Mouse (Mus musculus) limb, embryonic 10.5 days (tissue): ENCODE data around the gene Tymp. TPM values are rescaled to one million over a fixed set of nuclear protein-coding genes. Genes with fewer than 3 reads are reported as not detected.
A peak's percentile ranks its signal among the peaks of the same experiment; 100 is the strongest.

Experiments
- DNase-seq: peaks from one replicate; pipeline ENCODE4 v3.0.0-alpha.2; 2017; ENCODE audit warnings: low spot score
- H3K27ac ChIP-seq: fragments of 300-500 bp; sonication (generic); 2 replicates; pipeline ENCODE4 v1.5.1; 2016; ENCODE audit warnings: mild to moderate bottlenecking
- H3K27me3 ChIP-seq: fragments of 300-500 bp; sonication (generic); 2 replicates; pipeline ENCODE4 v1.6.1; 2016; ENCODE audit warnings: low read depth, mild to moderate bottlenecking; ENCODE audit not compliant: poor library complexity, severe bottlenecking
- H3K36me3 ChIP-seq: fragments of 300-500 bp; sonication (generic); 2 replicates; pipeline ENCODE4 v1.6.1; 2016; ENCODE audit warnings: mild to moderate bottlenecking, moderate library complexity
- H3K4me1 ChIP-seq: fragments of 300-500 bp; sonication (generic); 2 replicates; pipeline ENCODE4 v1.6.1; 2016
- H3K4me3 ChIP-seq: fragments of 300-500 bp; sonication (generic); 2 replicates; pipeline ENCODE4 v1.5.1; 2016; ENCODE audit warnings: mild to moderate bottlenecking, moderate library complexity
- H3K9me3 ChIP-seq: fragments of 300-500 bp; sonication (generic); replicated peaks from 2 replicates; pipeline ENCODE4 v1.6.1; 2016; ENCODE audit warnings: mild to moderate bottlenecking
- WGBS: fragments of 180-500 bp; shearing (Covaris S2); methylation state at CpG from one replicate; pipeline ENCODE4 v1.1.7; 2016; 5-methylcytosine and 5-hydroxymethylcytosine counted together
- polyA plus RNA-seq: library from polyadenylated mRNA; unstranded; fragments of >200 nt; fragmentation: Nextera tagmentation; extraction: Ambion mirVana; gene quantifications from 2 replicates; pipeline ENCODE4 v1.2.1, GENCODE M21; 2016

Gene Tymp
- polyA plus RNA-seq, 1 experiment from 2014 or later: 1.2 TPM

DNA sequence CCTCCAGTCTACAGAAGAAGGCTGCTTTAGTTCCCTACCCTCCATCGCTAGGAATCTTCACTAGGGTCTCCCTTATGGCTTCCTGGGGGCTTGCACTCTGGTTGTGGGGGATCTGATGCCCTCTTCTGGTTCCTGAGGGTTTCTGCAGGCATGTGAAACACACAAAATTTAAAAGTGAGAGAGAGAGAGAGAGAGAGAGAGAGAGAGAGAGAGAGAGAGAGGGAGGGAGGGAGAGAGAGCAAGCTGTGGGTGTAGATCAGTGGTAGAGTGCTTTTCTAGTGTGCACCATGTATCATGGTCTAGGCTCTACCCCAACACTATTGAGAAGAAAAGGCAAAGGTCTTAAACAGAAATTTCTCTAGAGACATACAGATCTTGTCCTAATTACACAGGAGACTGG, 35.2 kb downstream of the Tymp start:
- Histone ChIP-seq H3K4me1 (no peaks in the 10 kb centered on the region), H3K9me3 (no peaks in the 10 kb centered on the region), H3K27ac (no peak overlapping the region), H3K27me3 (no peaks in the 10 kb centered on the region), H3K4me3 (no peak overlapping the region), H3K36me3 (no peaks in the 10 kb centered on the region)
- no peak for DNase-seq
- 26% methylated on average over 1 of the region's 1 CpGs for WGBS

DNA sequence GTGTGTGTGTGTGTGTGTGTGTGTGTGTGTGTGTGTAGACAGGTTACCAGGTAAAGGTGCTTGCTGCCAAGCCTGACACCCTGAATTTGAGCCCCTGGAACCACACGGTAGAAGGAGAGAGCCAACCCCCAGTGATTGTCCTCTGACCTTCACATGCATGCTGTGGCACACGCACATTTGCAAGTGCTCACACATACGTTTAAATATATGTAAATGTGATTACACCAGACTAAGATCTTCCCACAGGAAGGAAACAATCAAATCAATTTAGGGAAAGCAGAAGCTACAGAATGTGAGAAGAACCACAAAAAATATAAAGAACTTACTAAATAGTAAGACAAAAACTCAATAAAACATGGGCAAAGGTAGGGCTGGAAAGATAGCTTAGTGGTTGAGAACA, 36.7 kb downstream of the Tymp start:
- WGBS: 83% methylated on average over 3 of the region's 3 CpGs
- no peaks in the 10 kb centered on the region for H3K9me3 ChIP-seq

DNA sequence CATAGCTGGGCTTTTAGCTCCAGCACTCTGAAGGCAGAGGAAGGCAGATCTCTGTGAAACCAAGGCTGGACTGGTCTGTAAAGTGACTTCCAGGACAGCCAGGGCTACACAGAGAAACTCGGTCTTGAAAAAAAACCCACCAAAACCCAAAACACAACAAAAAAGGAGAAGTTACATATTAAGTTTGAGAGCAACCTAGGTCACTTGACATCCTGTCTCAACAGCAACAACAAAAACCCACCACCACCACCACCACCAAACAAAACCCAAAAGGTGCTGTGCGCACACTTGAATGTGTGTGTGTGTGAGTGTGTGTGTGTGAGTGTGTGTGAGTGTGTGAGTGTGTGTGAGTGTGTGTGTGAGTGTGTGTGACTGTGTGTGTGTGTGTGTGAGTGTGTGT, 37.1 kb downstream of the Tymp start:
- Histone ChIP-seq H3K4me1 (no peaks in the 10 kb centered on the region), H3K4me3 (no peak overlapping the region), H3K36me3 (no peaks in the 10 kb centered on the region), H3K27me3 (no peaks in the 10 kb centered on the region), H3K9me3 (no peaks in the 10 kb centered on the region), H3K27ac (no peak overlapping the region)
- no peak for DNase-seq
- WGBS: 89% methylated on average over 2 of the region's 2 CpGs

More for the DNA sequence above, 36.7 kb downstream of the Tymp start:
- no peaks in the 10 kb centered on the region for H3K36me3 ChIP-seq
- no peak for DNase-seq
- H3K4me1 ChIP-seq: no peaks in the 10 kb centered on the region
- no peak overlapping the region for H3K4me3 ChIP-seq
- H3K27ac ChIP-seq: no peak overlapping the region
- no peaks in the 10 kb centered on the region for H3K27me3 ChIP-seq

DNA sequence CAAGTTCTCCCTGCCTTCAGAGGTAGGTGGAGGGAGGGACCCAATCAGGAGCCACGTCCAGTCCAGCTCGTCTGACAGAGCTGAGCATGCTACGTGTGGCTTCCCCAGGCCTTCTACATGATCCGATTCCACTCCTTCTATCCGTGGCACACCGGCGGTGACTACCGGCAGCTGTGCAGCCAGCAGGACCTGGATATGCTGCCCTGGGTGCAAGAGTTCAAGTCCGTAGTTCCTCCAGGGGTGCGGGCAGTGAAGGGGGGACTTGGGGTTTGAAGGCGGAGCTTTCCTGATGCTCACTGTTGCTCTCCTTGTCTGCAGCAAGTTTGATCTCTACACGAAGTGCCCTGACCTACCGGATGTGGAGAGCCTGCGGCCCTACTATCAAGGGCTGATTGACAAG, 40.4 kb downstream of the Tymp start:
- Histone ChIP-seq H3K27ac (no peak overlapping the region), H3K9me3 (no peaks in the 10 kb centered on the region), H3K36me3 (no peaks in the 10 kb centered on the region), H3K4me1 (no peaks in the 10 kb centered on the region), H3K4me3 (no peak overlapping the region), H3K27me3 (no peaks in the 10 kb centered on the region)
- no peak for DNase-seq
- WGBS: 86% methylated on average over 14 of the region's 14 CpGs

DNA sequence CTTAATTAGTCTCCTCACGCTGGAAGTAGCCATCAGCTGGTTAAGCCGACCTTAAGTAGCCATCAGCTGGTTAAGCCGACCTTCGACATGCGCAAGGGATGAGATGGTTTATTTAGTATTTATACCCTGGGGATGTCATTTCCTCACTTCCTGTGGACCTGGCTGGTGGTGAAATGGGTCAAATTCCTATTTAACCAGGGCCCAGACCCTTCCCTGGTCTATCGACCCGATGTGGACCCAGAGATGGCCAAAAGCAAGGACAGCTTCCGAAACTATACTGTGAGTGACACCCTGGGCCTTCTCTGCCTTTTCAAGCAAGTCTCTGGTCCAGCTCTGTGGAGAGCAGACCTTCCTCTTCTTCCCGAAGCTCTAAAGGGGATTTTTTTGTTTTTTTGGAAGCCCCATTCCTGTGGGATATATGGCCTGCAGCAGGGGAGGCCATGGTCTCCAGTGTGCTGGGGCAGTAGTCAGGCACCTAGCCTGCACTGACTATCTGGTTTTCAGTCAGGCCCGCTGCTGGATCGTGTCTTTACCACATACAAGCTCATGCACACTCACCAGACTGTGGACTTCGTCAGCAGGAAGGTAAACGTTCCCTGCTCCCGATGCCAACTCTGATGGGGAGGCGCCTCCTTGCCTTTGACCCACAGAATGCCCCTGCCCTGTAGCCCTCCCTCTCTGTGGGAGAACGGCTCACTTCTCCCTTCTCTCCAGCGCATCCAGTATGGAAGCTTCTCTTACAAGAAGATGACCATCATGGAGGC, 41.9 kb downstream of the Tymp start:
- DNase-seq: no peak
- no peaks in the 10 kb centered on the region for H3K4me1 ChIP-seq
- no peak overlapping the region for H3K4me3 ChIP-seq
- 88% methylated on average over 17 of the region's 17 CpGs for WGBS
- H3K9me3 ChIP-seq: no peaks in the 10 kb centered on the region
- H3K27ac ChIP-seq: no peak overlapping the region
- no peaks in the 10 kb centered on the region for H3K27me3 ChIP-seq
- H3K36me3 ChIP-seq: no peaks in the 10 kb centered on the region

DNA sequence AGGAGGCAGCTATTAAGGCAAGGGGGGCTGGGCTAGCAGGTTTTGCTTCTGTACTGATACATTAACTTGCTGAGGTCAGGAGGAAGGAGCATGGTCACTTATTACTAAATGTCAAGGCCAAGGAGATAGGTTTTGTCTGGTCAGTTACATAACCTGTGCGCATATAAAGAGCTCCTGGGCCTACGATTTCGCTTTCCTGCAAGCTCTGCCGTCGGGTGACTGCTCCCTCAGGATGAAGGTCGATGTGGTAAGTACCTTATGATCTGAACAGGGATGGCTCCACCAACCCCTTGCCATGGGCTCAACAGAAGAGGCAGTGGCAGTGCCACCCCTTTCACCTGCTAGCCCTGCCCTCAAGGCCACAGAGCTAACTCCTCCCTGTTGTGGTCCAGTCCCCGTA, 42.6 kb downstream of the Tymp start, which contains the start of gene Miox:
Gene Miox (plus strand): TSS at position 128 of the 400 bp plus-strand sequence.
- no peaks in the 10 kb centered on the region for H3K9me3 ChIP-seq
- 88% methylated on average over 7 of the region's 7 CpGs for WGBS
- H3K36me3 ChIP-seq: no peaks in the 10 kb centered on the region
- no peaks in the 10 kb centered on the region for H3K27me3 ChIP-seq
- DNase-seq: no peak
- no peak within 1 kb of the TSS for H3K4me3 ChIP-seq
- H3K27ac ChIP-seq: no peak within 1 kb of the TSS
- no peaks in the 10 kb centered on the region for H3K4me1 ChIP-seq

DNA sequence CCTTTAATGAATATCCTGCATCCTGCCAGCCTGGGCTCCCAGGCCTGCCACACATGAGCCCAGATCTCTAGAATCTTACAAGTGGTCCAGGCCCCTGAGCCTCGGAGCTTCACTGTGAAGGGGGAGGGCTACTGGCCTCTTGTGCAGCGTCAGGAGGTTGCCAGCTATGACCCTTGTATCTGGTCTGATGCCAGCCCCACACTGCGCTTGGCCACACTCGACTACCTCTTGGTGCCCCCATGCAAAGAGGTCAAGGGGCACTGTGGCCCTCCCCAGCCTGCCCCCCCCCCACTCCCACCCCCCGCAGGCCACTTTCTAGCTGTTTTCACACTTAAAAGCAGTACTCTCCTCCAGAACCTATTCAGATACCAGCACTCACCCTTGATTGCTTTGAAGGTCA, 50.4 kb downstream of the Tymp start:
- H3K4me3 ChIP-seq: no peak overlapping the region
- H3K36me3 ChIP-seq: no peaks in the 10 kb centered on the region
- no peak for DNase-seq
- H3K4me1 ChIP-seq: peaks cover 9% of the 10 kb centered on the region; the same call in 1 of the 2 replicates
- peaks cover 30% of the 10 kb centered on the region for H3K27me3 ChIP-seq
- 67% methylated on average over 5 of the region's 5 CpGs for WGBS
- H3K9me3 ChIP-seq: no peaks in the 10 kb centered on the region
- H3K27ac ChIP-seq: no peak overlapping the region

DNA sequence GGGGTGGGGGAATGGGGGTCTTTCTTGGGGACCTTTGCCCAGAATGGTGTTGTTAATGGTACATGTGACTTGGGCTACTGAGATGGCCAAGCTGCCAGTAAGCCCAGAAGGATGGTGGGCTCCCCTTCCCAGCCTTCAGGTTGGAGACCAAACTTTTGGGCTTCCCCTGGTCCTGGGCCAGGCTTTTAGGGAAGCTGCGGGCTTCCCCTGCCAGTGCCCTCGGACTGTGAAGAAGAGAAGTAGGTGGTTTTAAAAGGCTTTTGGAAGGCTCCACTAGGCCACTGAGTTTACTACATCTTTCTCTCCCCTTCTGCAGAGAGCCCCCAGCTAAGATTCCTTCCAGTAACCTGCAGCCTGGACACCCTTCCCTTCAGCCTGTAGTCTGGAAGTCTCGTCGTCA, 53.2 kb downstream of the Tymp start:
- H3K9me3 ChIP-seq: no peaks in the 10 kb centered on the region
- no peak overlapping the region for H3K4me3 ChIP-seq
- no peaks in the 10 kb centered on the region for H3K36me3 ChIP-seq
- peaks cover 35% of the 10 kb centered on the region for H3K27me3 ChIP-seq
- H3K27ac ChIP-seq: no peak overlapping the region
- 84% methylated on average over 4 of the region's 4 CpGs for whole genome bisulfite sequencing
- no peak for DNase-seq
- H3K4me1 ChIP-seq: peaks cover 9% of the 10 kb centered on the region; the same call in 1 of the 2 replicates

DNA sequence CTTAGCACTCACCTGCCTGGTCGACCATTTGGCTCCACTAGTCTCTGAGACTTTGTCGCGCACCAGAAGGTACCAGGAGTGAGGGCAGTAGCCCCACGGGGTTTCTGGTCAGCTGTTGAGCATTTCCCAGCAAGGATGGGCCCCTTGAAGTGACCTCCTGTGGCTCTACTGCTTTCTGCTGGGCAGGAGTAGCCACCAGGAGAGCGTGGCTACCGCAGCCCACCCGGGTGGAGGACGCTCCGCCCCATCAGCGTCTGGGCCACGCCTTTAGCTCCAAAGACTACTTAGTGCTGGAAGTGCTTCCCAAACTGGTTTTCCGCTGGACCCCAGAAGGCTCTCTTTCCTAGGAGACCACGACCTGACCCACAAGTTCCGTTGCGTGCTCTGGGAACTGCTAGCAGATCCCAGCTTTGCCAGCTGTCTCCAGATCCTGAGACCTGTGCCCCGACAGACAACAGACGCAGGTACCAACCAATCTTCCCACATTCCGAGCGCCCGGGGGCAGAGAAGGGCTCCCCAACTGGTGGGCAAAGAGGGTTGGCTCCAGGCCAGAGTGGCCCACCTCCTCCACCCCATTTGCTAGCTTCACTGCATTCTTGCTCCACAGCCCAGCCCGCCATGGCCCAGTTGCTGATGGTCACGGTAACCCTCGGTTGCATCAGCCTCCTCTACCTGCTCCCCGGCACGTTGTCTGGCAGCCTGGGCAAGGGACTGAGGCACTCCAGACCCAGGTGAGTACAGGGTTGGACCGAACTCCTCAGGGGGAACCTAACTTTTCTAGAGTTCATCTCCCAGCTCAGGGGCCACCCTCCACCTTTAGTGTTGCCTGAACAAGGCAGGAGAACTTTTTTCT, 53.9 kb downstream of the Tymp start, which contains the start of gene Adm2:
Gene Adm2 (plus strand): TSS at position 51 of the 853 bp plus-strand sequence.
- no peak within 1 kb of the TSS for H3K27ac ChIP-seq
- peak within 1 kb of the TSS; percentile 32 for H3K4me3 ChIP-seq
- H3K36me3 ChIP-seq: no peaks in the 10 kb centered on the region
- H3K9me3 ChIP-seq: no peaks in the 10 kb centered on the region
- H3K4me1 ChIP-seq: peaks cover 9% of the 10 kb centered on the region; the same call in 1 of the 2 replicates
- 5% methylated on average over 26 of the region's 26 CpGs for WGBS
- H3K27me3 ChIP-seq: peaks cover 35% of the 10 kb centered on the region
- no peak for DNase-seq

Other genes starting within 250 kb of the Tymp start
- gene Hdac10, start 248.3 kb downstream of the Tymp start, polyA plus RNA-seq: 13.0 and 13.8 TPM in 2 replicates
- 21.5 and 26.4 TPM in 2 replicates for gene Mapk12, start 236.3 kb downstream of the Tymp start, polyA plus RNA-seq
- gene Mapk11, start 227.4 kb downstream of the Tymp start, polyA plus RNA-seq: 20.3 and 21.8 TPM in 2 replicates
- 147 and 162 TPM in 2 replicates for gene Plxnb2, start 196.3 kb downstream of the Tymp start, polyA plus RNA-seq
- gene Dennd6b, start 180.5 kb downstream of the Tymp start, polyA plus RNA-seq: 21.2 and 27.5 TPM in 2 replicates
- gene Ppp6r2, start 165.5 kb downstream of the Tymp start, polyA plus RNA-seq: 15.4 and 21.2 TPM in 2 replicates
- 71.9 and 80.9 TPM in 2 replicates for gene Sbf1, start 61.7 kb downstream of the Tymp start, polyA plus RNA-seq
- gene Adm2, start 54.3 kb downstream of the Tymp start, polyA plus RNA-seq: 0.11 and 0.18 TPM in 2 replicates
- gene Miox, start 42.6 kb downstream of the Tymp start, polyA plus RNA-seq: not detected in 2 replicates
- gene Lmf2, start 21.4 kb downstream of the Tymp start, polyA plus RNA-seq: 40.8 and 45.1 TPM in 2 replicates
- 197 and 200 TPM in 2 replicates for gene Ncaph2, start 21.3 kb downstream of the Tymp start, polyA plus RNA-seq
- 7.4 and 9.0 TPM in 2 replicates for gene Sco2, start 3.2 kb downstream of the Tymp start, polyA plus RNA-seq
- 0.39 and 0.53 TPM in 2 replicates for gene Odf3b, start 2.2 kb upstream of the Tymp start, polyA plus RNA-seq
- 0.08 TPM in 1 of 2 replicates, not detected in the other for gene Klhdc7b, start 7.9 kb upstream of the Tymp start, polyA plus RNA-seq
- not detected in 2 replicates for gene Syce3, start 33.5 kb upstream of the Tymp start, polyA plus RNA-seq
- gene Cpt1b, start 48.8 kb upstream of the Tymp start, polyA plus RNA-seq: 1.0 and 1.1 TPM in 2 replicates
- gene C730034F03Rik, start 52.5 kb upstream of the Tymp start, polyA plus RNA-seq: 3.0 and 4.5 TPM in 2 replicates
- gene Gm44502, start 52.7 kb upstream of the Tymp start, polyA plus RNA-seq: not detected in 2 replicates
- 38.6 and 41.9 TPM in 2 replicates for gene Chkb, start 52.9 kb upstream of the Tymp start, polyA plus RNA-seq
- gene Mapk8ip2, start 76.9 kb upstream of the Tymp start, polyA plus RNA-seq: 1.6 and 2.5 TPM in 2 replicates
- 9.6 and 11.2 TPM in 2 replicates for gene Arsa, start 100.4 kb upstream of the Tymp start, polyA plus RNA-seq
- gene Shank3, start 122.6 kb upstream of the Tymp start, polyA plus RNA-seq: 2.1 and 2.8 TPM in 2 replicates
- gene Acr, start 191.3 kb upstream of the Tymp start, polyA plus RNA-seq: 0.10 TPM in 1 of 2 replicates, not detected in the other
- 64.8 and 65.6 TPM in 2 replicates for gene Rabl2, start 214.9 kb upstream of the Tymp start, polyA plus RNA-seq